Mouse (Mus musculus) stomach, postnatal 0 days (tissue): ENCODE data around the gene Clnk. TPM values are rescaled to one million over a fixed set of nuclear protein-coding genes. Genes with fewer than 3 reads are reported as not detected.

ENCODE experiments used
- ATAC-seq: fragments of 200-750 bp; cut with Nextera tagmentation; 2 replicates; pipeline ENCODE4 v1.8.0; 2017; ENCODE audit not compliant: low FRiP score, low TSS enrichment
- DNase-seq: peaks from one replicate; pipeline ENCODE4 v3.0.0-alpha.2; 2016; ENCODE audit warnings: low spot score
- H3K27ac ChIP-seq: fragments of 300-500 bp; sonication (generic); replicated peaks from 2 replicates; pipeline ENCODE4 v1.5.1; 2014; ENCODE audit warnings: mild to moderate bottlenecking, control low read depth
- H3K27me3 ChIP-seq: fragments of 300-500 bp; sonication (generic); 2 replicates; pipeline ENCODE4 v1.6.1; 2014; ENCODE audit warnings: low read length; ENCODE audit not compliant: control insufficient read depth, insufficient read depth
- H3K36me3 ChIP-seq: fragments of 300-500 bp; sonication (generic); 2 replicates; pipeline ENCODE4 v1.6.1; 2014; ENCODE audit warnings: low read length, mixed read lengths; ENCODE audit not compliant: control insufficient read depth, insufficient read depth
- H3K4me1 ChIP-seq: fragments of 300-500 bp; sonication (generic); replicated peaks from 2 replicates; pipeline ENCODE4 v1.6.1; 2014; ENCODE audit warnings: antibody characterized with exemption; ENCODE audit not compliant: control insufficient read depth, insufficient read depth
- H3K4me2 ChIP-seq: fragments of 300-500 bp; sonication (generic); replicated peaks from 2 replicates; pipeline ENCODE4 v1.6.1; 2014; ENCODE audit warnings: low read depth, mild to moderate bottlenecking, control low read depth, moderate library complexity
- H3K4me3 ChIP-seq: fragments of 300-500 bp; sonication (generic); 2 replicates; pipeline ENCODE4 v1.5.1; 2014; ENCODE audit warnings: low read depth, low read length, control low read depth
- H3K9ac ChIP-seq: fragments of 300-500 bp; sonication (generic); 2 replicates; pipeline ENCODE4 v1.6.1; 2014; ENCODE audit warnings: mild to moderate bottlenecking, low read length, control low read depth, mixed read lengths
- H3K9me3 ChIP-seq: fragments of 300-500 bp; sonication (generic); 2 replicates; pipeline ENCODE4 v1.6.1; 2016; ENCODE audit warnings: low read length; ENCODE audit not compliant: control insufficient read depth
- CTCF ChIP-seq: IDR thresholded peaks from 2 replicates; pipeline ENCODE4 v1.5.1; 2016; ENCODE audit warnings: antibody characterized with exemption, low read depth, mild to moderate bottlenecking, moderate library complexity
- EP300 ChIP-seq: optimal IDR thresholded peaks from 2 replicates; pipeline ENCODE3; 2016; ENCODE audit warnings: antibody characterized with exemption
- WGBS: fragments of 180-500 bp; shearing (Covaris S2); extraction: QIAGEN DNeasy Blood & Tissue Kit; methylation state at CpG from one replicate; pipeline ENCODE4 v1.1.7; 2014; 5-methylcytosine and 5-hydroxymethylcytosine counted together
- polyA plus RNA-seq: library from polyadenylated mRNA; unstranded; fragments of >200 nt; fragmentation: Nextera tagmentation; extraction: Ambion mirVana; gene quantifications from 2 replicates; pipeline ENCODE4 v1.2.1, GENCODE M21; 2015

Gene Clnk
- polyA plus RNA-seq = 0.07 TPM in 1 of 2 replicates, not detected in the other

DNA sequence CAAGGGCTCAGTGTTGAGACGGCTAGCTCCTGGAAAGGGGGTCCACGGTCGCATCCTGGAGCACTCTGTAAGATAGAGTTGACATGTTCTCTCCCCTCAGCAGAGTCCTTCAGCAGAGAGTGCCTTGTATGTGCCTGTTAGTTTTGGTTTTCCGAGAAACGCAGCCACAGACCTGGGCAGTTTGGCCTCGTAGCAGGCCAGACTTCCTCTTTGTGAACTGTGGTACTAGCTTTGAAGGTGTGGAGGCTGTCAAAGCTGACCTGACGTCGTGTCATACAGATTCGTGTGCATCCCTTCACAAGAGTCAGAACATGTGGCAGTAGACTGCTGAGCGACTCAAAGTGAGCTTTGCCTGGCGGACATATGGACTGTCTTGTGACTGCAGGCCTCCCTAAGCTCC, at the start of gene Clnk:
Gene Clnk, minus strand, starts transcription at position 191 of the 400 bp plus-strand sequence.
- Histone ChIP-seq H3K4me2 (no peak within 1 kb of the TSS), H3K27me3 (no peaks in the 10 kb centered on the region), H3K9ac (no peak within 1 kb of the TSS), H3K36me3 (no peaks in the 10 kb centered on the region), H3K4me3 (no peak within 1 kb of the TSS), H3K4me1 (no peaks in the 10 kb centered on the region), H3K27ac (no peak within 1 kb of the TSS), H3K9me3 (no peaks in the 10 kb centered on the region)
- no peak for DNase-seq
- no peak for ATAC-seq
- 79% methylated on average over 11 of the region's 11 CpGs for WGBS
- no peak for TF ChIP-seq EP300
- no peak for TF ChIP-seq CTCF

DNA sequence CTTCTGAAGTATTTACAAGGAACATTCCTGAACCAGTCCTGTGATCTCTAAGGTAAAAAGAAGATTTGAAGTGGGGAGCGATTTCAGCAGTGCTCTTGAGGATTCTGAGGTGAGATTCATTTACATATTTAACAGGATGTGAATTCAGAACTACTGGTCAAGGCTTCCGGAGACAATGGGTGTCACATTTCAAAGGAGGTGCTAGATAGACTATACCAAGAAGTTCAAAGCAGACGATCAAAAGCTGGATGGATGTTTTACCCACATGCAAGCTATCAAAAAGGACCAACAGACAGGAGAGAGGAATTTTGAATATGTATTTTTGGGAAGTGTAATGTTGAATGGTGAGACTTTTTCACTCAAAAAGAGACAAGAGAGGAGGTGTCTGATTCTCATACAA, 28.7 kb upstream of the Clnk start:
- Histone ChIP-seq H3K27me3 (no peaks in the 10 kb centered on the region), H3K9me3 (no peaks in the 10 kb centered on the region), H3K4me3 (no peak overlapping the region), H3K9ac (no peak overlapping the region), H3K4me2 (no peak overlapping the region), H3K36me3 (no peaks in the 10 kb centered on the region), H3K27ac (no peak overlapping the region), H3K4me1 (no peaks in the 10 kb centered on the region)
- DNase-seq (no peak), ATAC-seq (no peak)
- no peak for TF ChIP-seq EP300
- 54% methylated on average over 3 of the region's 3 CpGs for WGBS

DNA sequence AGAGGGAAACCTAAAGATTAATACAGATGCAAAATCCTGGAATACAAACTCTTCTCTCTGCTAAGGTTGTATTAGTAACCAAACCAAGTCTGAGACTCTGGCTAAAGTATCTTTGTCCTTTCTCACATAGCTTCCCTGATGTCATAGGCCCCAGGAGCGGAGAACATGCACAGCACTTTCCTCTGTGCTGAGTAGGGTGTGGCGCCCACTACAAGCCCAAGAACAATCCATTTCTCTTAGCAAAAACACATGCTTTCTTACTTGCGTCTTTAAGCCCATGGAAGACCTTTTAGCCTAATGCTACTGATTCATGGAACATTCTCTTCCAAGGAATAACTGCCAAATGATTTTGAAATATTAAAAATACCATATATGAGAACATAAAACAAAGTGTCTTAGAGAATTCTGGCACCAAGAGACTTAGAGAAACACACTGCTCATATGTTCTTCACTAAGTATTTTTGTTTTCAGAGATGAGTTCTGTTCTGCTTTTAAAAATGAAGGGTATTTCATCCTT, 28.0 kb upstream of the Clnk start:
- no peak overlapping the region for H3K9ac ChIP-seq
- H3K36me3 ChIP-seq = no peaks in the 10 kb centered on the region
- H3K4me3 ChIP-seq = no peak overlapping the region
- DNase-seq (no peak), ATAC-seq (no peak)
- TF ChIP-seq EP300 (no peak), CTCF (no peak)
- WGBS = 68% methylated on average over 3 of the region's 3 CpGs
- no peaks in the 10 kb centered on the region for H3K27me3 ChIP-seq
- no peak overlapping the region for H3K4me2 ChIP-seq
- H3K27ac ChIP-seq = no peak overlapping the region
- H3K4me1 ChIP-seq = no peaks in the 10 kb centered on the region
- no peaks in the 10 kb centered on the region for H3K9me3 ChIP-seq

DNA sequence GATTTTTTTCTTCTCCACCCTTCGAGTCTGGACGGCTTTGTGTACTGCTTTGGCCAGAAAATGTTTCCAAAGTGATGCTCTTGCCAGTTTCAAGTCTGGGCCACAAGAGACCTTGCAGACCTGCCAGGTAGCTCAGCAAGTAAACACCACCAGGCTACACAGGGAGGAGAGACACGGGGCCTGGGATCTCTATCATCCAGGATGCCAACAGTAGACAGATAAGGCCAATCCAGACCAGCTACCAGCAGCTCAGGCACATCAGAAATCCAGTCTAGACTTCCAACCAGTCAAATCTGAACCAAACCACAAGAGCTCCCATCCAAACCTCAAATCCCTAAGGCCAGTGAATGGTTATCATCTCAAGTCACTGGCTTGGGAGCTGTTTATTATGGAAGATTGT, 26.3 kb upstream of the Clnk start:
- TF ChIP-seq EP300 = no peak
- no peak for TF ChIP-seq CTCF
- no peaks in the 10 kb centered on the region for H3K36me3 ChIP-seq
- no peak overlapping the region for H3K27ac ChIP-seq
- no peaks in the 10 kb centered on the region for H3K4me1 ChIP-seq
- H3K4me3 ChIP-seq = no peak overlapping the region
- H3K9ac ChIP-seq = no peak overlapping the region
- H3K9me3 ChIP-seq = no peaks in the 10 kb centered on the region
- DNase-seq (no peak), ATAC-seq (no peak)
- no peaks in the 10 kb centered on the region for H3K27me3 ChIP-seq
- WGBS = 58% methylated on average over 3 of the region's 3 CpGs
- H3K4me2 ChIP-seq = no peak overlapping the region

DNA sequence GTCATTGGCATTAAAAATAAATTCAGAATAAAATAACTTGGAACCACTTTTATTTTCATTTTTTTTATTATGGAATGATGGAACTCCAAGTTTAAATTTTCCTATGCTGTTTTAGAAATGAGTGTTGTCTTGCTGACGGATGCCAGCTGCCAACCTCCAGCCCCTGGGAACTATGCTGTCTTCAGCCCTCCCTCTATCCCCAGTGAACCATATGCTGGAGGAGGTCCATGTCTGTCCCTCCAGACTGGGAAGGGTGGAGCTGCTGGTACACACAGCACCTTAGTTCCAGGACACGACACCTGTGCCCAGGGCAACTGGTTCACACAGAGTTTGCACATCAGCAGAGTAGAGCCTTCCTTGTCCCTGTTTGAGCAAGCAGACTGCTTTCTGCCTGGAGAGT, 22.4 kb upstream of the Clnk start:
- H3K27me3 ChIP-seq = no peaks in the 10 kb centered on the region
- no peak overlapping the region for H3K9ac ChIP-seq
- H3K27ac ChIP-seq = no peak overlapping the region
- no peaks in the 10 kb centered on the region for H3K4me1 ChIP-seq
- H3K4me3 ChIP-seq = no peak overlapping the region
- 41% methylated on average over 2 of the region's 2 CpGs for WGBS
- H3K4me2 ChIP-seq = no peak overlapping the region
- H3K36me3 ChIP-seq = no peaks in the 10 kb centered on the region
- no peak for ATAC-seq
- H3K9me3 ChIP-seq = no peaks in the 10 kb centered on the region
- TF ChIP-seq EP300 (no peak), CTCF (no peak)
- no peak for DNase-seq

DNA sequence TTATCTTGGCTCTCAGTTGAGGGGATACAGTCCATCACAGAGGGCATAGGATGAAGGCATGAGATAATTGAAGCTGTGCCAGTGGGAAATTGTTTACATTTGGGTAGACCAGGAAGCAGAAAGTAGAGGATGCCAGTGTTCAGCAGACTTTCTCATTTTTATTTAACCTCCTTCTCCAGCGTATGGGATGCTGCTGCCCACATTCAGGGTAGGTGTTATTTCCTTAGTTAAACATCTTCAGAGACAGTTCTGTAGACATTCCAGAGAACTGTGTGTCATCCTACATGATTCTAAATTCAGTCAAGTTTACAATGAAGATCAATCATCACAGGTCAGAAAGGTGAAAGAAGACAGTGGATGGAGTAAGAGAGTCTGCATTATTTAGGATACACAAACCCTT, 12.0 kb upstream of the Clnk start:
- 89% methylated on average over 1 of the region's 1 CpGs for WGBS
- Histone ChIP-seq H3K4me2 (no peak overlapping the region), H3K9ac (no peak overlapping the region), H3K36me3 (no peaks in the 10 kb centered on the region), H3K4me3 (no peak overlapping the region), H3K9me3 (no peaks in the 10 kb centered on the region), H3K27ac (no peak overlapping the region), H3K27me3 (no peaks in the 10 kb centered on the region), H3K4me1 (no peaks in the 10 kb centered on the region)
- TF ChIP-seq EP300 (no peak), CTCF (no peak)
- DNase-seq (no peak), ATAC-seq (no peak)
